ENCODE assay signal across 26 mouse cellular contexts in the genomic region with DNA sequence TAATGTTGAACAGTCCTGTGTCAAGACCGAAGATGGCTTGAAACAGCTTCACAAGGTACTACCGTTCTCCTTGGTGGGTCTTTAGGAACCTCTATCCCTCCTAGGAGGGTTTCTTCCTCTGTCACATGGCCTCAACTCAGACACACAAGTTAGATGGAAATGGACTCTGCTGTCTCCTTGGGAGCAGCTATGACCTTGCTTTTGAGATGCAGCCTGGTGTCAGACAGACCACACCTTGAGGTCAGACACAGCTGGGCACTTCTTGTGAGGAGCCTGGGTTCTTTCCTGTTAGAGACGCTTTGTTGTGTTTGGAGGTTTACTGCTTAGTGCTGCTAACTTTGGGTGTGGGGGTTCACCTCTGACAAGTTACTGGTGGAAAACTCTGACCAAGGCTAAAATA.
"Had no signal": no experiment of that assay in that cellular context is flagged by ENCODE, and none has a peak within 500 bp of the region (broad histone marks: within the 10 kb centered on the region; RNA-seq: fewer than 3 reads in every experiment).

No protein-coding gene starts in this region.

- H3K9ac ChIP-seq: heart, embryonic 12.5 days; hindbrain, embryonic 12.5 days; hindbrain, embryonic 14.5 days; intestine, embryonic 15.5 days; limb, embryonic 12.5 days; liver, embryonic 13.5 days; liver, embryonic 15.5 days had no signal

- H3K27ac ChIP-seq: heart, adult 2 months; heart, embryonic 10.5 days; hindbrain, embryonic 10.5 days; hindbrain, embryonic 12.5 days; hindbrain, embryonic 14.5 days; intestine, embryonic 15.5 days; layer of hippocampus, adult 2 months; left cerebral cortex, adult 2 months; limb, embryonic 10.5 days; limb, embryonic 12.5 days; liver, embryonic 13.5 days; liver, embryonic 15.5 days had no signal

- H3K4me1 ChIP-seq: heart, embryonic 10.5 days; heart, embryonic 12.5 days; hindbrain, embryonic 10.5 days; hindbrain, embryonic 12.5 days; intestine, embryonic 15.5 days; liver, embryonic 13.5 days; liver, embryonic 15.5 days had no signal

- H3K9me3 ChIP-seq: heart, embryonic 10.5 days; heart, embryonic 12.5 days; hindbrain, embryonic 10.5 days; hindbrain, embryonic 12.5 days; intestine, embryonic 15.5 days; limb, embryonic 10.5 days; limb, embryonic 12.5 days; liver, embryonic 13.5 days; liver, embryonic 15.5 days had no signal

- H3K4me3 ChIP-seq: heart, adult 2 months; heart, embryonic 10.5 days; heart, embryonic 12.5 days; hindbrain, embryonic 10.5 days; hindbrain, embryonic 12.5 days; intestine, embryonic 15.5 days; layer of hippocampus, adult 2 months; left cerebral cortex, adult 2 months; limb, embryonic 10.5 days; limb, embryonic 12.5 days; liver, embryonic 13.5 days; liver, embryonic 15.5 days had no signal

- H3K27me3 ChIP-seq: heart, embryonic 12.5 days; hindbrain, embryonic 12.5 days; intestine, embryonic 15.5 days; limb, embryonic 12.5 days; liver, embryonic 13.5 days; liver, embryonic 15.5 days had no signal

- DNase-seq: gastrocnemius, postnatal 14 days; heart, adult 11 months; heart, adult 2 months; heart, postnatal 10 days; heart, postnatal 4 days; kidney, adult 18-20 months; kidney, adult 8-10 months; kidney, postnatal 10 days; kidney, postnatal 25 days; kidney, postnatal 4 days; liver; liver, embryonic 13.5 days had no signal

- ATAC-seq: hindbrain, embryonic 16.5 days; inflammation-experienced regulatory T-cells, adult 6 months; intestine, embryonic 15.5 days; intestine, postnatal 0 days had no signal
